Mouse (Mus musculus) kidney, postnatal 10 days (tissue): ENCODE measurements around the gene Arih2.

ENCODE experiments used
- DNase-seq: peaks from one replicate; pipeline ENCODE4 v3.0.0; 2021; ENCODE audit warnings: mixed read lengths

Gene Arih2

DNA sequence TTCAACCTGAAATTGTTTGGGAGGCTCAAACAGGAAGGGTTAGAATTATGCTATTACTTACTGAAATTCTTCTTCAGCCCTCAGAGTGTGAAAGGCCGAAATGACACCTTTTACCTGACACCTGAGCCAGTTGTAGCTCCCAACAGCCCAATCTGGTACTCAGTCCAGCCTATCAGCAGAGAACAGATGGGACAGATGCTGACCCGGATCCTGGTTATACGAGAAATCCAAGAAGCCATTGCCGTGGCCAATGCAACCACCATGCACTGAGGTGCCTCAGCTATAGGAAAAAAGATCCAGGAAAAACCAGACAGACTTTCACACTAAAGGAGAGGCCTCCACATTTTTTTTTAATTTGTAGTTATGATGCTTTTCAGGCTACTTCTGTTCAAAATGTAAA is 90.0 kb downstream of the Arih2 start:
- no peak for DNase-seq
